Mouse (Mus musculus) testis, adult 2 months (tissue): Measurements from ENCODE around the gene Pgpep1l.
"Not testable (repeated sequence)": the region's sequence is repeated elsewhere in the genome, so short reads cannot be mapped to it uniquely, and the experiment has no call there.

ENCODE experiments used
- CTCF ChIP-seq: fragments of 200-500 bp; IDR thresholded peaks from 2 replicates; pipeline ENCODE4 v1.5.1; 2012; ENCODE audit warnings: low read depth, mild to moderate bottlenecking, inconsistent platforms, low read length, moderate library complexity; ENCODE audit not compliant: control insufficient read depth, insufficient read depth, insufficient replicate concordance
- POLR2A ChIP-seq: fragments of 200-500 bp; IDR thresholded peaks from 2 replicates; pipeline ENCODE4 v1.6.1; 2012; ENCODE audit warnings: low read depth, mild to moderate bottlenecking, inconsistent platforms, low read length, moderate library complexity; ENCODE audit not compliant: control insufficient read depth

GRCm38 (mm10) chr7:68275445-68275837 is 11.4 kb upstream of the Pgpep1l start:
- not testable (repeated sequence) for TF ChIP-seq POLR2A, CTCF
